Mouse (Mus musculus) thymus, postnatal 14 days (tissue): Measurements from ENCODE around the gene Ninl.

Source experiments
- DNase-seq: peaks from one replicate; pipeline ENCODE4 v3.0.0; 2021

Ninl gene

GRCm38 (mm10) chr2:151039232-151039695 is at the start of gene Ninl, which contains the start of gene Nanp:
TSS of gene Ninl (minus strand) at chr2:151039382.
TSS of gene Nanp (minus strand) at chr2:151039398.
- peak; percentile 94 for DNase-seq

- no peak for DNase-seq
These were observed 17.5 kb upstream of the Ninl start for GRCm38 (mm10) chr2:151056637-151057036.

- DNase-seq: no peak
These were observed 1.2 kb upstream of the Ninl start for GRCm38 (mm10) chr2:151040411-151040810.

GRCm38 (mm10) chr2:151039726-151040125 is 544 bp upstream of the Ninl start:
- DNase-seq: no peak

GRCm38 (mm10) chr2:151038811-151039222 is 365 bp downstream of the Ninl start:
- no peak for DNase-seq

- peak; percentile 12 for DNase-seq
These were observed 1.2 kb downstream of the Ninl start for GRCm38 (mm10) chr2:151037876-151038552.

- no peak for DNase-seq
These were observed 1.9 kb downstream of the Ninl start for GRCm38 (mm10) chr2:151037292-151037691.

GRCm38 (mm10) chr2:151036721-151037120 is 2.5 kb downstream of the Ninl start:
- no peak for DNase-seq

GRCm38 (mm10) chr2:151034435-151034834 is 4.7 kb downstream of the Ninl start:
- DNase-seq: no peak

- DNase-seq: no peak
These were observed 18.0 kb downstream of the Ninl start for GRCm38 (mm10) chr2:151021158-151021557.

GRCm38 (mm10) chr2:151015316-151015715 is 23.9 kb downstream of the Ninl start:
- no peak for DNase-seq

- DNase-seq: no peak
These were observed 27.9 kb downstream of the Ninl start for GRCm38 (mm10) chr2:151011273-151011672.

GRCm38 (mm10) chr2:151009515-151010085 is 29.6 kb downstream of the Ninl start:
- no peak for DNase-seq

- DNase-seq: peak; percentile 40
These were observed 30.2 kb downstream of the Ninl start for GRCm38 (mm10) chr2:151008939-151009509.

- DNase-seq: no peak
These were observed 30.7 kb downstream of the Ninl start for GRCm38 (mm10) chr2:151008517-151008932.

GRCm38 (mm10) chr2:151008006-151008405 is 31.2 kb downstream of the Ninl start:
- no peak for DNase-seq

GRCm38 (mm10) chr2:151006281-151006945 is 32.8 kb downstream of the Ninl start:
- DNase-seq: no peak

GRCm38 (mm10) chr2:151004390-151004789 is 34.8 kb downstream of the Ninl start:
- no peak for DNase-seq

GRCm38 (mm10) chr2:151003796-151004195 is 35.4 kb downstream of the Ninl start:
- no peak for DNase-seq

GRCm38 (mm10) chr2:151001619-151002175 is 37.5 kb downstream of the Ninl start:
- DNase-seq: no peak

GRCm38 (mm10) chr2:151000402-151001178 is 38.6 kb downstream of the Ninl start:
- peak; percentile 30 for DNase-seq

- DNase-seq: no peak
These were observed 40.2 kb downstream of the Ninl start for GRCm38 (mm10) chr2:150999021-150999420.
